Mouse (Mus musculus) gastrocnemius, adult 2 months (tissue): Measurements from ENCODE around the gene Gp5. TPM values are rescaled to one million over a fixed set of nuclear protein-coding genes. Genes with fewer than 3 reads are reported as not detected.

Source experiments
- DNase-seq: peaks from one replicate; pipeline ENCODE4 v3.0.0; 2022
- H3K27ac ChIP-seq: fragments of 200-600 bp; 2 replicates; pipeline ENCODE4 v1.8.1; 2022; ENCODE audit warnings: mild to moderate bottlenecking
- H3K4me3 ChIP-seq: fragments of 200-600 bp; 2 replicates; pipeline ENCODE4 v1.8.1; 2022; ENCODE audit warnings: mild to moderate bottlenecking, moderate library complexity
- CTCF ChIP-seq: fragments of 200-600 bp; IDR thresholded peaks from 2 replicates; pipeline ENCODE4 v1.8.1; 2022; ENCODE audit warnings: antibody characterized with exemption, mild to moderate bottlenecking, moderate library complexity
- intact Hi-C: fragments of 180-260 bp; cut with DNase I; formaldehyde crosslinking; loops from one replicate; pipeline ENCODE4 v1.15.1; 2025
- total RNA-seq, 2 experiments: library from RNA; stranded (reverse); gene quantifications; 2 replicates each; pipeline ENCODE4 v1.2.3; 2021

Gp5 gene
- total RNA-seq, 2 experiments from 2014 or later = not detected

GRCm38 (mm10) chr16:30297450-30297849 is 13.1 kb downstream of the Gp5 start:
- intact Hi-C loops = no loop called here
- H3K27ac ChIP-seq = no peak overlapping the region
- DNase-seq = no peak
- no peak overlapping the region for H3K4me3 ChIP-seq
- no peak for TF ChIP-seq CTCF

GRCm38 (mm10) chr16:30296601-30297275 is 13.8 kb downstream of the Gp5 start:
- intact Hi-C loops = no loop called here
- Histone ChIP-seq H3K27ac (no peak overlapping the region), H3K4me3 (no peak overlapping the region)
- TF ChIP-seq CTCF = no peak
- DNase-seq = no peak

GRCm38 (mm10) chr16:30295106-30295505 is 15.5 kb downstream of the Gp5 start:
- no peak for TF ChIP-seq CTCF
- intact Hi-C loops = no loop called here

GRCm38 (mm10) chr16:30290436-30290835 is 20.1 kb downstream of the Gp5 start:
- TF ChIP-seq CTCF = no peak
- DNase-seq = no peak
- no peak overlapping the region for H3K4me3 ChIP-seq
- no peak overlapping the region for H3K27ac ChIP-seq
- intact Hi-C loops = no loop called here

More at GRCm38 (mm10) chr16:30295106-30295505, 15.5 kb downstream of the Gp5 start:
- Histone ChIP-seq H3K4me3 (no peak overlapping the region), H3K27ac (no peak overlapping the region)
- DNase-seq = no peak

- intact Hi-C loops = no loop called here
- Histone ChIP-seq H3K27ac (no peak overlapping the region), H3K4me3 (no peak overlapping the region)
- no peak for TF ChIP-seq CTCF
- no peak for DNase-seq
Measured at GRCm38 (mm10) chr16:30285701-30286100, 24.9 kb downstream of the Gp5 start.

- Histone ChIP-seq H3K27ac (no peak overlapping the region), H3K4me3 (no peak overlapping the region; the same call in 1 of the 2 replicates)
- peak; percentile 59 for TF ChIP-seq CTCF
- no peak for DNase-seq
- intact Hi-C loops = no loop called here
Measured at GRCm38 (mm10) chr16:30283743-30284337, 26.7 kb downstream of the Gp5 start.

GRCm38 (mm10) chr16:30282844-30283495 is 27.6 kb downstream of the Gp5 start, which contains the start of gene Lrrc15:
Gene Lrrc15, minus strand, starts transcription at chr16:30283256.
- Histone ChIP-seq H3K4me3 (peak within 1 kb of the TSS; percentile 58), H3K27ac (no peak within 1 kb of the TSS)

GRCm38 (mm10) chr16:30280676-30281297 is 29.8 kb downstream of the Gp5 start:
- intact Hi-C loops = no loop called here
- no peak for DNase-seq
- H3K4me3 ChIP-seq = no peak overlapping the region
- no peak overlapping the region for H3K27ac ChIP-seq
- TF ChIP-seq CTCF = no peak

More at GRCm38 (mm10) chr16:30282844-30283495, 27.6 kb downstream of the Gp5 start, which contains the start of gene Lrrc15:
- TF ChIP-seq CTCF = peak; percentile 22; the same call in 1 of the 2 replicates
- intact Hi-C loops = no loop called here
- DNase-seq = peak; percentile 35

- no peak overlapping the region for H3K4me3 ChIP-seq
- intact Hi-C loops = no loop called here
- H3K27ac ChIP-seq = no peak overlapping the region
- DNase-seq = no peak
- no peak for TF ChIP-seq CTCF
Measured at GRCm38 (mm10) chr16:30278406-30278805, 32.2 kb downstream of the Gp5 start.

- H3K27ac ChIP-seq = no peak overlapping the region
- intact Hi-C loops = no loop called here
- no peak for TF ChIP-seq CTCF
- H3K4me3 ChIP-seq = no peak overlapping the region
- no peak for DNase-seq
Measured at GRCm38 (mm10) chr16:30275558-30276340, 34.8 kb downstream of the Gp5 start.

- Histone ChIP-seq H3K27ac (no peak overlapping the region), H3K4me3 (no peak overlapping the region)
- no peak for DNase-seq
- intact Hi-C loops = no loop called here
- no peak for TF ChIP-seq CTCF
Measured at GRCm38 (mm10) chr16:30273065-30273464, 37.5 kb downstream of the Gp5 start.

- intact Hi-C loops = no loop called here
- no peak overlapping the region for H3K4me3 ChIP-seq
- DNase-seq = no peak
- TF ChIP-seq CTCF = no peak
- no peak overlapping the region for H3K27ac ChIP-seq
Measured at GRCm38 (mm10) chr16:30271941-30272595, 38.5 kb downstream of the Gp5 start.
